Mouse (Mus musculus) skeletal muscle tissue, adult 2 months (tissue): ENCODE results near the gene Map10.

ENCODE experiments used
- DNase-seq: peaks from one replicate; pipeline ENCODE4 v3.0.0-alpha.2; 2012; ENCODE audit warnings: low read depth, low spot score

Gene Map10

GRCm38 (mm10) chr8:125670420-125670819, 802 bp downstream of the Map10 start:
- DNase-seq: no peak

- no peak for DNase-seq
Measured at GRCm38 (mm10) chr8:125670906-125671305, 1.3 kb downstream of the Map10 start.

GRCm38 (mm10) chr8:125671371-125671770, 1.8 kb downstream of the Map10 start:
- no peak for DNase-seq

- DNase-seq: no peak
Measured at GRCm38 (mm10) chr8:125675796-125676195, 6.2 kb downstream of the Map10 start.

GRCm38 (mm10) chr8:125677484-125677883, 7.9 kb downstream of the Map10 start:
- DNase-seq: no peak

- no peak for DNase-seq
Measured at GRCm38 (mm10) chr8:125678854-125679648, 9.4 kb downstream of the Map10 start.

GRCm38 (mm10) chr8:125680851-125681408, 11.3 kb downstream of the Map10 start:
- DNase-seq: no peak

- peak; percentile 28 for DNase-seq
Measured at GRCm38 (mm10) chr8:125685216-125685760, 15.7 kb downstream of the Map10 start.

- no peak for DNase-seq
Measured at GRCm38 (mm10) chr8:125686221-125686865, 16.7 kb downstream of the Map10 start.

- no peak for DNase-seq
Measured at GRCm38 (mm10) chr8:125690166-125690915, 20.7 kb downstream of the Map10 start.

- no peak for DNase-seq
Measured at GRCm38 (mm10) chr8:125690961-125691360, 21.3 kb downstream of the Map10 start.

- DNase-seq: no peak
Measured at GRCm38 (mm10) chr8:125692447-125692846, 22.8 kb downstream of the Map10 start.

GRCm38 (mm10) chr8:125693197-125693596, 23.6 kb downstream of the Map10 start:
- DNase-seq: no peak

GRCm38 (mm10) chr8:125695951-125696350, 26.3 kb downstream of the Map10 start:
- no peak for DNase-seq

GRCm38 (mm10) chr8:125699391-125700025, 29.9 kb downstream of the Map10 start:
- DNase-seq: no peak

GRCm38 (mm10) chr8:125700407-125700806, 30.8 kb downstream of the Map10 start:
- DNase-seq: no peak

- DNase-seq: no peak
Measured at GRCm38 (mm10) chr8:125702868-125703473, 33.4 kb downstream of the Map10 start.

- no peak for DNase-seq
Measured at GRCm38 (mm10) chr8:125704434-125704833, 34.8 kb downstream of the Map10 start.

GRCm38 (mm10) chr8:125705816-125706215, 36.2 kb downstream of the Map10 start:
- no peak for DNase-seq

GRCm38 (mm10) chr8:125709171-125709570, 39.6 kb downstream of the Map10 start:
- no peak for DNase-seq

GRCm38 (mm10) chr8:125711514-125711913, 41.9 kb downstream of the Map10 start:
- no peak for DNase-seq
